Mouse (Mus musculus) sigmoid colon, adult 10 weeks (tissue): Measurements from ENCODE around the gene Snap91. TPM values are rescaled to one million over a fixed set of nuclear protein-coding genes. Genes with fewer than 3 reads are reported as not detected.

ENCODE experiments used
- polyA plus RNA-seq: library from polyadenylated mRNA; stranded (reverse); fragments of 350-450 nt; fragmentation: Illumina TruSeq; extraction: RNeasy Lipid Tissue Mini Kit (QIAGEN cat#74804); gene quantifications from one replicate; pipeline ENCODE4 v1.2.3, GENCODE M21; 2014; ENCODE audit warnings: low read depth, low replicate concordance

Gene Snap91
- polyA plus RNA-seq, result 3.9 TPM

GRCm38 (mm10) chr9:86880113-86880972, at the start of gene Snap91:
TSS of gene Snap91 (minus strand) at chr9:86880654.

GRCm38 (mm10) chr9:86742959-86743911, 137.2 kb downstream of the Snap91 start, which contains the start of gene Prss35:
TSS of gene Prss35 (plus strand) at chr9:86743649.

Other genes with a start within 250 kb of the Snap91 start
- gene Me1, start 184.7 kb downstream of the Snap91 start, polyA plus RNA-seq, result 31.8 TPM
- not detected for gene Prss35, start 137.0 kb downstream of the Snap91 start, polyA plus RNA-seq
- gene Ripply2, start 134.9 kb upstream of the Snap91 start, polyA plus RNA-seq, result not detected
- 181 TPM for gene Cyb5r4, start 141.4 kb upstream of the Snap91 start, polyA plus RNA-seq